Mouse (Mus musculus): ENCODE measurements around the gene Manbal. TPM values are rescaled to one million over a fixed set of nuclear protein-coding genes. Genes with fewer than 3 reads are reported as not detected.

Gene Manbal
- polyA plus RNA-seq, 1 experiment = 75.9 TPM

- WGBS = 8% methylated on average over 20 of the region's 21 CpGs
- TF ChIP-seq POLR2A (IDR thresholded peaks at IDR 0.05; ENCODE audit: low read depth, low read length) = no peak
- no peak for TF ChIP-seq CTCF (conservative IDR thresholded peaks at IDR 0.05; ENCODE audit: insufficient read depth, insufficient read length, low read depth, low read length)
- Histone ChIP-seq H3K27me3 (replicated peaks; ENCODE audit: control insufficient read depth, insufficient read depth, low read length) (no peaks in the 10 kb centered on the region), H3K36me3 (ENCODE audit: control insufficient read depth, insufficient read depth, low read length) (no peaks in the 10 kb centered on the region), H3K4me1 (ENCODE audit: control insufficient read depth, insufficient read depth, low read length) (peaks cover 30% of the 10 kb centered on the region), H3K4me3 (ENCODE audit: insufficient read depth, low read depth, low read length) (peak overlapping the region; percentile 71), H3K27ac (ENCODE audit: insufficient read depth, low read depth, low read length) (peak overlapping the region; percentile 76)
- no peak for DNase-seq
These were observed 56.3 kb downstream of the Manbal start for GRCm38 (mm10) chr2:157423706-157424125.

GRCm38 (mm10) chr2:157424126-157424903 is 56.9 kb downstream of the Manbal start:
- DNase-seq = peak; percentile 51
- H3K27ac ChIP-seq (ENCODE audit: insufficient read depth, low read depth, low read length) = peak overlapping the region; percentile 43; the same call in 1 of the 2 replicates
- peak overlapping the region; percentile 71 for H3K4me3 ChIP-seq (ENCODE audit: insufficient read depth, low read depth, low read length)

GRCm38 (mm10) chr2:157424904-157425642 is 57.7 kb downstream of the Manbal start:
- Histone ChIP-seq H3K27me3 (replicated peaks; ENCODE audit: control insufficient read depth, insufficient read depth, low read length) (no peaks in the 10 kb centered on the region), H3K27ac (ENCODE audit: insufficient read depth, low read depth, low read length) (peak overlapping the region; percentile 43; the same call in 1 of the 2 replicates), H3K4me3 (ENCODE audit: insufficient read depth, low read depth, low read length) (peak overlapping the region; percentile 71), H3K36me3 (ENCODE audit: control insufficient read depth, insufficient read depth, low read length) (no peaks in the 10 kb centered on the region), H3K4me1 (ENCODE audit: control insufficient read depth, insufficient read depth, low read length) (peaks cover 30% of the 10 kb centered on the region)
- peak; percentile 44 for DNase-seq
- 41% methylated on average over 16 of the region's 16 CpGs for WGBS
- TF ChIP-seq POLR2A (IDR thresholded peaks at IDR 0.05; ENCODE audit: low read depth, low read length) (no peak), CTCF (conservative IDR thresholded peaks at IDR 0.05; ENCODE audit: insufficient read depth, insufficient read length, low read depth, low read length) (no peak)

More at GRCm38 (mm10) chr2:157424126-157424903, 56.9 kb downstream of the Manbal start:
- H3K4me1 ChIP-seq (ENCODE audit: control insufficient read depth, insufficient read depth, low read length) = peaks cover 30% of the 10 kb centered on the region
- no peaks in the 10 kb centered on the region for H3K27me3 ChIP-seq (replicated peaks; ENCODE audit: control insufficient read depth, insufficient read depth, low read length)
- 3% methylated on average over 54 of the region's 98 CpGs for WGBS
- H3K36me3 ChIP-seq (ENCODE audit: control insufficient read depth, insufficient read depth, low read length) = no peaks in the 10 kb centered on the region
- TF ChIP-seq POLR2A (IDR thresholded peaks at IDR 0.05; ENCODE audit: low read depth, low read length) (no peak), CTCF (conservative IDR thresholded peaks at IDR 0.05; ENCODE audit: insufficient read depth, insufficient read length, low read depth, low read length) (no peak)

GRCm38 (mm10) chr2:157425643-157425988 is 58.2 kb downstream of the Manbal start:
- peaks cover 30% of the 10 kb centered on the region for H3K4me1 ChIP-seq (ENCODE audit: control insufficient read depth, insufficient read depth, low read length)
- H3K27ac ChIP-seq (ENCODE audit: insufficient read depth, low read depth, low read length) = peak overlapping the region; percentile 12; the same call in 1 of the 2 replicates
- no peak overlapping the region for H3K4me3 ChIP-seq (ENCODE audit: insufficient read depth, low read depth, low read length)
- WGBS = 75% methylated on average over 6 of the region's 6 CpGs
- no peaks in the 10 kb centered on the region for H3K36me3 ChIP-seq (ENCODE audit: control insufficient read depth, insufficient read depth, low read length)
- TF ChIP-seq CTCF (conservative IDR thresholded peaks at IDR 0.05; ENCODE audit: insufficient read depth, insufficient read length, low read depth, low read length) (no peak), POLR2A (IDR thresholded peaks at IDR 0.05; ENCODE audit: low read depth, low read length) (no peak)
- DNase-seq = no peak
- H3K27me3 ChIP-seq (replicated peaks; ENCODE audit: control insufficient read depth, insufficient read depth, low read length) = no peaks in the 10 kb centered on the region

GRCm38 (mm10) chr2:157426171-157426570 is 58.8 kb downstream of the Manbal start:
- Histone ChIP-seq H3K4me1 (ENCODE audit: control insufficient read depth, insufficient read depth, low read length) (peaks cover 36% of the 10 kb centered on the region), H3K27ac (ENCODE audit: insufficient read depth, low read depth, low read length) (no peak overlapping the region)
- DNase-seq = peak; percentile 81

GRCm38 (mm10) chr2:157427164-157427563 is 59.8 kb downstream of the Manbal start:
- Histone ChIP-seq H3K27me3 (replicated peaks; ENCODE audit: control insufficient read depth, insufficient read depth, low read length) (no peaks in the 10 kb centered on the region), H3K36me3 (ENCODE audit: control insufficient read depth, insufficient read depth, low read length) (no peaks in the 10 kb centered on the region), H3K4me3 (ENCODE audit: insufficient read depth, low read depth, low read length) (no peak overlapping the region), H3K4me1 (ENCODE audit: control insufficient read depth, insufficient read depth, low read length) (peaks cover 31% of the 10 kb centered on the region), H3K27ac (ENCODE audit: insufficient read depth, low read depth, low read length) (no peak overlapping the region)
- TF ChIP-seq POLR2A (IDR thresholded peaks at IDR 0.05; ENCODE audit: low read depth, low read length) (no peak), CTCF (conservative IDR thresholded peaks at IDR 0.05; ENCODE audit: insufficient read depth, insufficient read length, low read depth, low read length) (no peak)
- 86% methylated on average over 5 of the region's 5 CpGs for WGBS
- DNase-seq = no peak

More at GRCm38 (mm10) chr2:157426171-157426570, 58.8 kb downstream of the Manbal start:
- no peaks in the 10 kb centered on the region for H3K36me3 ChIP-seq (ENCODE audit: control insufficient read depth, insufficient read depth, low read length)
- no peak overlapping the region for H3K4me3 ChIP-seq (ENCODE audit: insufficient read depth, low read depth, low read length)
- H3K27me3 ChIP-seq (replicated peaks; ENCODE audit: control insufficient read depth, insufficient read depth, low read length) = no peaks in the 10 kb centered on the region
- TF ChIP-seq CTCF (conservative IDR thresholded peaks at IDR 0.05; ENCODE audit: insufficient read depth, insufficient read length, low read depth, low read length) = no peak
- WGBS = 63% methylated on average over 6 of the region's 6 CpGs

Data from kidney, adult 2 months (tissue).